Mouse (Mus musculus): ENCODE results near the gene Itpkb. TPM values are rescaled to one million over a fixed set of nuclear protein-coding genes. Genes with fewer than 3 reads are reported as not detected.
A peak's percentile ranks its signal among the peaks of the same experiment; 100 is the strongest.
"Not testable (repeated sequence)": the region's sequence is repeated elsewhere in the genome, so short reads cannot be mapped to it uniquely, and the experiment has no call there.

Itpkb gene
- total RNA-seq, 1 experiment from 2014 or later: 63.9 TPM

GRCm38 (mm10) chr1:180368112-180368511 is 37.8 kb downstream of the Itpkb start:
- DNase-seq: peak; percentile 44

GRCm38 (mm10) chr1:180368646-180369045 is 38.4 kb downstream of the Itpkb start:
- no peak for DNase-seq

GRCm38 (mm10) chr1:180370858-180371652 is 40.8 kb downstream of the Itpkb start:
- no peak for DNase-seq

GRCm38 (mm10) chr1:180372258-180372657 is 42.0 kb downstream of the Itpkb start:
- not testable (repeated sequence) for DNase-seq

- no peak for DNase-seq
Measured at GRCm38 (mm10) chr1:180376598-180376997, 46.3 kb downstream of the Itpkb start.

GRCm38 (mm10) chr1:180379559-180379958 is 49.3 kb downstream of the Itpkb start:
- no peak for DNase-seq

- DNase-seq: no peak
Measured at GRCm38 (mm10) chr1:180382358-180382757, 52.1 kb downstream of the Itpkb start.

GRCm38 (mm10) chr1:180383884-180384283 is 53.6 kb downstream of the Itpkb start:
- DNase-seq: no peak

- DNase-seq: no peak
Measured at GRCm38 (mm10) chr1:180384486-180384885, 54.2 kb downstream of the Itpkb start.

GRCm38 (mm10) chr1:180385308-180385707 is 55.0 kb downstream of the Itpkb start:
- DNase-seq: no peak

GRCm38 (mm10) chr1:180386951-180387749 is 56.9 kb downstream of the Itpkb start:
- DNase-seq: peak; percentile 100

- peak; percentile 6 for DNase-seq
Measured at GRCm38 (mm10) chr1:180387750-180388480, 57.6 kb downstream of the Itpkb start.

- DNase-seq: no peak
Measured at GRCm38 (mm10) chr1:180388481-180388880, 58.2 kb downstream of the Itpkb start.

GRCm38 (mm10) chr1:180389213-180389760 is 59.0 kb downstream of the Itpkb start:
- DNase-seq: not testable (repeated sequence)

GRCm38 (mm10) chr1:180390321-180390731 is 60.0 kb downstream of the Itpkb start:
- DNase-seq: peak; percentile 75

- no peak for DNase-seq
Measured at GRCm38 (mm10) chr1:180390746-180391574, 60.7 kb downstream of the Itpkb start.

GRCm38 (mm10) chr1:180391575-180391945 is 61.3 kb downstream of the Itpkb start:
- no peak for DNase-seq

GRCm38 (mm10) chr1:180392137-180392798 is 62.0 kb downstream of the Itpkb start:
- DNase-seq: no peak

- DNase-seq: no peak
Measured at GRCm38 (mm10) chr1:180393017-180393797, 62.9 kb downstream of the Itpkb start.

- no peak for DNase-seq
Measured at GRCm38 (mm10) chr1:180393873-180394272, 63.6 kb downstream of the Itpkb start.

Measured in adrenal gland, postnatal 14 days (tissue).